Mouse (Mus musculus) kidney, adult 9 months (tissue): ENCODE data around the gene Olfr1417.
"Not testable (repeated sequence)": the region's sequence is repeated elsewhere in the genome, so short reads cannot be mapped to it uniquely, and the experiment has no call there.

Experiments used
- DNase-seq: peaks from one replicate; pipeline ENCODE4 v3.0.0; 2022

Gene Olfr1417

DNA sequence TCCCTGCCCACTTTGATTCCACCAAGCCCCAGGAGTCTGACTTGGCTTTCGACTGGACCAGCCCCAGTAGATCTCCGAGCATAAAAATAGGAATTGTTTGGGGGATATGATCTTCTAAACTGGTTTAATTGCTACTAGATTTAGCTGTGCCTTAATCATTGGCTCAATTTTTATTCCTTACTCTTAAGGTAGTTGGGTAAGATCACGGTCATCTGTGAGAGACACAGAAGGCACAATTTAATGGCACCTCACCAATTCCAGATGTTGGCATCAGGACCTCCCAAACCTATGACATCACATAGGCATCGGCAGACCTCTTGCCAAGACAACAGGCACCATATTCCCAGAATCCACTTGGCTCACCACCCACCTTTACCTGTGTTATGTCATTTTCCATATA lies at the start of gene Olfr1417:
TSS of gene Olfr1417 (minus strand) at position 101 of the 400 bp plus-strand sequence.
- DNase-seq: no peak

DNA sequence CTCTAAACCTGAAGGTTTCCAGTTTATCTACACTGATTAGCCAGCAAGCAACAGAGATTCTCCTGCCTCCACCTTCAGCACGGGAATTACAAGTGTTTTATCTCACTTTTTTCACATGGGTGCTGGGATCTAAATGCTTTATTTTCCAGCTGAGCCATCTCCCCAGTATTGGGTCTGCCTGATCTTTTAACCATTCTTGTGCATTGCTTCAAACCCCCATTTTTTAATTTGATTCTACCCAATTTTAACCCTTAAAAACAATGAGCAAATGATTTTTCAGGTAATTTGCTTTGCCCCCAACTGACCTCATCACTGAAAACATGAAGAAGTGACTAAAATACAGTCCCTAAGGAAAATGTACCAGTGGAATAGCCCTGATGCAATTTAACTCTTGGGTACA lies 47.2 kb upstream of the Olfr1417 start, which contains the start of gene Olfr1420:
TSS of gene Olfr1420 (plus strand) at position 301 of the 400 bp plus-strand sequence.
- no peak for DNase-seq

DNA sequence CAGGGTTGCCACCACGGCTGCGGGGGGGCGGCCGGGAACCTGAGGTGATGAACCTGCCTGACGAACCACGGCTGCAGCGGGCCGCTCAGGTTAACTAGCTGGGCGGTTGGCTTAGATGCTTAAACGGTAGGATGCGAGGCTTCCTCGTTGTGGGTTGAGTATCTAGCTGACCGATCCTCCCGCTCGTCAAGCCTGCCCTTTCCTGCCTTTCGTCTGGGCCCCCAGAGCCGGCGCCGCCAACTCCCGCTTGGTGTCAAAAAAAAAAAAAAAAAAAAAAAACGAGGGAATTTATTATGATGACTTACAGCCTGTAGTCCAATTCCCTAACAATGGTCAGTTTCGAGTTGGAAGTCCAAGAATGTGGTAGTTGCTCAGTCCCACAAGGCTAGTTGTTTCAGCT lies 39.4 kb upstream of the Olfr1417 start:
- DNase-seq: not testable (repeated sequence)

DNA sequence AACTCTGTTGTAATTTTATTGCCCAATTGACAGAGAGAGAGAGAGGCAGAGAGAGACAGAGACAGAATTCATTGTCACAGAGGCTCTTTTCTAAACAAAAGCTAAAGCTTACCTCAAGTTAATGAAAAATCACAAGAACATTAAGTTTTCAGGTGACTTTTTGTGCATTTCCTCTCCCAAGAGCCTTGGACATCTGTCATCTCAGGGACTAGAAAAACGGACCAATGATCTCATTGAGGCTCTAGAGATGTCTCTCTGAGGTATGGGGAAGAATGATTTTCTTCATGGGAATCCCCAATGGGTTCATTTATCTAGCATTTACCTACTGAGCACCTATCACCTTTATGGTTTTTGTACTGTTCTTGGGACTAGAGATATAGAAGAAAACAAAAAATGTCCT lies 36.0 kb upstream of the Olfr1417 start, which contains the start of gene Olfr1419:
TSS of gene Olfr1419 (minus strand) at position 101 of the 400 bp plus-strand sequence.
- no peak for DNase-seq

DNA sequence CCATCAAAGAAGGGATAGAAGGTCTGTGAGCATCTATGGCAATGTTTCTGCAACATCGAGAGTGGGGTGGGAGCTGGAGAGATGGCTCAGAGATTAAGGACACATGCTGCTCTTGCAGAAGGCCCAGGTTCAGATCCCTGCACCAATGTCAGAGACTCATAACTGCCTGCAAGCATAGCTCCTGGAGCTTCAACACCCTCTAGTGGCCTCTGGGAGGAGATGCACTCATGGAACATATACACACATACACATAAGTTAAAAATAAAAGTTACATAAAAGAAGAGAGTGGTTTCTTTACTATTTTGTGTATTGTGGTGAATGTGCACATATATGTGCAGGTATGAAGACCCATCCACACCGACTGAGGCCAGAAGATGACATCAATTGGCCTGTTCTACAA lies 28.8 kb upstream of the Olfr1417 start:
- no peak for DNase-seq

DNA sequence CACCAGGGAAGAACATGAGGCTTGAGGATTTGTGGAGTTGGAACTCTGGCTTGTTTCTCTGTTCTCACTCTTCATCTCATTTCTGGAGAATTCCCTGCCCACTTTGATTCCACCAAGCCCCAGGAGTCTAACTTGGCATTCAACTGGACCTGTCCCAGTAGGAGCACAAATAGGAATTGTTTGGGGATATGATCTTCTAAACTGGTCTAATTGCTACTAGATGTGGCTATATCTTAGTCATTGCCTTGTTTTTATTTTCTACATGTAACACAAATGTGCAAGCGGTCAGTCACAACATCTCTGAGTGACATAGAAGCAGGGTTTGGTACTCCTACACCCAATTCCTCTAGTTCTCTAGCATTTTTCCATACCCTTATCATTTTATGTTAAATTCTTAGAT lies 21.9 kb upstream of the Olfr1417 start, which contains the start of gene Olfr1418:
TSS of gene Olfr1418 (minus strand) at position 101 of the 400 bp plus-strand sequence.
- no peak for DNase-seq

DNA sequence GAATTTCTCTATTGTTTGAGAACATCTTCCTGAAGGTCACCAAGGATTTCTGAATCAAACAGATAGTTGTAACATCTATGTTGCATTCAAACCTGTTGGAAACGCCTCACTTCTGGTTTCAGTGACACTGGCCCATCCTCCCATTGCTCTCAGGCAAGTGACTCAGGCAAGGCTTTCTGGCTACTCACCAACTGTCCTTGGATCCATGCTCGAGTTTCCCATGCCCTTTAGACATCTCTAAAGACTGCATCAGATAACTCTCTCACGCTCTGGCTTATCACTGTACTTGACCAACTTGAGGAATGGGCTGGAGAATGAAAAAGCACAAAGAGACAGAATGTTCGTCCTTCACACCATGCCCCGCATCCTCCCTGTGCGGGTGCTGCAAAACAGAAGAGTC lies 17.5 kb upstream of the Olfr1417 start:
- DNase-seq: no peak

DNA sequence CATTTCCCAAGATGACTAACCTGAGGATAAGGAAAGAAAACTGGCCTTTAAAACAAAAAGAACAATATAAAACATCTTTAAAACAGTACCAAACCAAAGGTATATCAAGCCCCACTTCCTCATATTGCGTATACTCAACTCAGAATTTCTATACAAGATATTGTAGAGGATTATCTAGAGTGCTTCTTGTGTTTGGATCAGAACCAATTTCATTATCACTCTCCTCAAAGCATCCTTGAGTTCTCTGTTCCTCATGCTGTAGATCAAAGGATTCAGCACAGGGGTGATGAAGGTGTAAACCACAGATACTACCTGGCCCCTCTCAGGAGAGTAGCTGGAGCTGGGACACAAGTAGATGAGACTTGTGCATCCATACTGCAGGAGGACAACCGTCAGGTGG lies 15.8 kb upstream of the Olfr1417 start:
- no peak for DNase-seq

DNA sequence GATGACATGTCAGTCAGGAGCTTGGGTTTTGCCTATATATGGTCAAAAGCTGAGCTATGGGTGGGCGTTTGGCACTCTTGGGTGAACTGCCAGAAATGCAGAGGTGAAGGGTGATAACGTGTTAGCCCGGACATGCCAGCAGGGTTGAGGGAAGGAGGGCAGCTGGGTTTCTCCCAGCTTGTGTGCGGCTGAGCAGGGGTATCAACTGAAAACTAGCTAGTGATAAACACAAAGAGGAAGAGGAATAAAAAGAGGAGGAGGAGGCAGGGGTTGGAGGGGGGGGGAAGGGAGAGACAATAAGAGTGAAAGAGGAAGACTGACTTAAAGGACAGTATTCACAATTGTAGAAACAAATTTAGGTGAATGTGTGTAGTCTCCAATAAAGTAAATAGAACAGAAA lies 13.6 kb upstream of the Olfr1417 start:
- no peak for DNase-seq

DNA sequence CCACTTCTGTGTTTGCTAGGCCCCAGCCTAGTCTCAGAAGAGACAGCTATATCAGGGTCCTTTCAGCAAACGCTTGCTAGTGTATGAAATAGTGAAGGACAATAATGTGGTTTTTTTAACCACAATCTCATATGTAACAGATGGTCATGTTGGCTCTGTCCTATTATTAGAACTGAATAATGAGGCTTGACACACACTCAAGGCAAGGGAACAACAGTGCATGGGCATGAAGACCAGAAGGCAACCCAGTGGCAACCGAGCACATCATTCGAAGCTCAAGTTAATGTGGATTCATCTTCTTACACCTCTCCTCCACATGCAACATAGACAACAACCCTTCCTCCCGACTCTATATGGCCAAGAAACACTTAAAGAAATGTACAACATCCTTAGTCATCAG lies 7.3 kb upstream of the Olfr1417 start:
- no peak for DNase-seq

DNA sequence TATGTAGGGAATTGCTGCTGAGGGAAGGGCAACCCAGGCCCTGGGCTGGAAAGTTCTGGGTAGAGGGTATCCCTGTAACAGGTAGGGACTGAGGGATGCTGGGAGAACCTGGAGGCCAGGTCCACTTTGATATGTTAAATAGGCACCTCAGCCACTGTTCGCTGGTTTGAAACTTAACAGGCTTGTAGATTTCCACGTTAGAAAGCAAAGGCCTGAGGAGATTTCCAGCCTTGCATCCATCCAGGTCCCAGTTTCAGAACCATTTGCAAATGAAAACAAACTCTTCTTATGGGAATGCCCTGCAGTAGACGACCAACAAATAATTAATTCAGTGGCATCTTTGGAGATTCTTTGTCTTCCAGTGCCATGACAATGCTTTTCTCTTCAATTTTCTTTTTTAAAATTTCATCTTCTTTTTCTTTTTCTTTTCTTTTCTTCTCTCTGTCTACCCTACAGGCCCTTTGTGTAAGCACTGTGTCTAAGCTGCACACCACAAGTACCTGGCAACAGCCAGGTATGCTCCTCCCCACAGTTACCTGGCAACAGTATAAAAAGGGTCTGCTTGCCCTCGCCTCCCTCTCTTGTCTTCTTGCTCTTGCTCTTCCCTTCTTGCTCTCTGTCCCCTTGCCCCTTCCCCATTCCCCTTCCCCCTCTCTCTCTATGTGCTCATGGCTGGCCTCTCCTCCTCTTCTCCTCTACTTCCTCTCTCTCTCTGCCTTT lies 15.5 kb downstream of the Olfr1417 start:
- no peak for DNase-seq

DNA sequence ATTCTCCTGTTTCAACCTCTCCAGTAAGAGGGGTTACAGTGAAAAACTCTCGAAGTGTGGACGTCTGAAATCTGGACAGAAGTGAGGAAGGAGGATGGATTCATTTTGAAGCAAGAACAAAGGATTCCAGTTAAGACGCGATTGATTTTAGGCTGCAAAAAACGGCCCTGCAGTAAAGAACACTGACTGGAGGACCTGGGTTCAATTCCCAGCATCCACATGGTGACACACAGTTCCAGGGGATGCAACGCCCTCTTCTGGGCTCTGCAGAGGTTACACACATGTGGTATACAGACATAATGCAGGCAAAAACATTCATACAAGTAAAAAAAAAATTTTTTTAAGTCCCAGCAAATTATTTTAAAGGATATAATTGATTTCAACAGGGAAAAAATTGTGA lies 18.8 kb downstream of the Olfr1417 start:
- no peak for DNase-seq

DNA sequence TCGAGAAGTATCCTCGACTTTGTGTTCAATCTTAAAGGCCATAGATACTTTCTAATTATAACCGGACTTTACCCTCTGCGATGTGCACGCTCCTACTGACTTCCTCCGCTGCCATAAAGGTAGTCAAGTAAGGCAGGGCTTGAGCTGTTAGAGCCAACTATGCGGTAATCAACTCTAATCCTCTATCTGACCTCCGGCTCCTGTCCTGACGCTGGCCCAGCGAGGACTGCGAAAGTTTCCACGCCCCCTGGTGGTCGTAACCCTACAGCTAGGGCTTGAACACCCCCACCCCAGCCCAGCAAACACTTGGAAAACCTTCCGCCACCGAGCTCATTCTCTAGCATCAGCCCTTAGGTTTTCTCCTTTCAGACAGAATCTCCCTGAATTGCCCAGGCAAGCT lies 19.2 kb downstream of the Olfr1417 start:
- peak; percentile 85 for DNase-seq

DNA sequence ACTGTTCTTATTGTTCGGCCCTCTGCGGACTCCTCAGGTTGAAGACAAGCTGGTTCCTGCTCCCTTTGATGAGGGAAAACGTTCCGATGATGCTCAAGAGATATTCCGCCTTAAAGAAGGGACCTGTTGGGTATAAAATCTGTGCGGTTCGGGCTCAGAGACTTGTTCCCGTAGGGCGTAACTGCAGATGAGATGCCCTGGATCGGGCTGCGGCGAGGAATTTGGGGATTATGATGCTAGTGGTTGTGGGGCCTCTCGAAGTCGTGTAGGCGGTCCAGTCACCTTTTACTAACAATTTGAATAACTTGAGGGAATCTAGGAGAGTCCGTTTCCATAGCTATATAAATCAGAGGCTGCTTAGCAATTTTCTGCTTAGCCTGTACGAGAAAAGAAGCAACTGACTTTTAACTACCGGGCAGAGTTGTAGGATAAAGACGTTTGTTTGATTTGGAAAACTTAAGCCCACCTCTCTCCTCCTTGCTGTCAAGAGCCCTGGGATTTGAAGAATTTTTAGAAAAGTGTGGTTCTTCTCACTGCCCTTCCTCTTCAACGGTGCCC lies 19.8 kb downstream of the Olfr1417 start, which contains the start of gene Stx3:
TSS of gene Stx3 (minus strand) at position 261 of the 558 bp plus-strand sequence.
- DNase-seq: no peak

DNA sequence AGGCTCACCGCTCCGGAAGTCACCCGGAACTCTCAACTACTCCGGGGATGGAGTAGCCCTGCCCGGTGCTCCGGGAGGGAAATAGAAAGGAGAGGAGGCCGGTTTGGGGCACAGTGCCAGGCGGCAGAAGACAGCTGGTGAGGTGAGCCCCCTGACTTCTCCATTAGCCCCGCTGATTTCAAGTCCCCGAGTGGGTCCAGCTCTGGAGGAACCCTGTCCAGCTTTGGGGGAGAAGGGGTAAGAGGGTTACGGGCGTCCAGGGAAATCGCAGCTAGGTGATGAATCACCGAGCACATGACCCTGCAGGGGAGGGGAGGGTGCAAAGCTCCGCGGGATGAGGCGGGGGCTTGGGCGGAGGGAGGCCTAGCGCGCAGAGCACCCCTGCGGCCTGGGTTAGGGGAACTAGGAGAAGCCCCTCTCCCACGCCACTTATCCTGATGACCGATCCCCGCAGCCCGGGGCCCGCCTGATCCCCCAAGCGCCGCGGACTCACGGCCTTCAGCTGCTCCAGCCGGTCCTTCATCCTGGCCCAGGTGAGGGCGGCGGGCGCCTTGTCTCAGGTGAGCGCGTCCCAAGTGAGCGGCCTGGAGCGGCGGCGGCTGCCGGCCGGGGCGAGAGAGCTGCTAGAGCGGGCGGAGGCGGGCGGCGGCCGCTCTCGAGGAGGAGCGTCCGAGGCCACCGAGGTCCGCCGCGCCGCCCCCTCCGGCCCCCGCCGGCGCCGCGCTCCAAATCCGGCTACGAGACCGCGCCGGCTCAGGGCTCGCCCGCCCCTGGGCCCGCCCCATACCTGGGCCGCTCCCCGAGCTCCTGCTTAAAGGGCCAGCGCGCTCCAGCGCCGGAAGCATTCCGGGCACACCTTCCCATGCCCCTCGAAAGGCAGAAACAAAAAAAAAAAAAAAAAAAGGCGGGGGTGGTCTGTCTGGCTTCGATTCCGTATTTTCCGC lies 20.5 kb downstream of the Olfr1417 start:
- peak; percentile 77 for DNase-seq

DNA sequence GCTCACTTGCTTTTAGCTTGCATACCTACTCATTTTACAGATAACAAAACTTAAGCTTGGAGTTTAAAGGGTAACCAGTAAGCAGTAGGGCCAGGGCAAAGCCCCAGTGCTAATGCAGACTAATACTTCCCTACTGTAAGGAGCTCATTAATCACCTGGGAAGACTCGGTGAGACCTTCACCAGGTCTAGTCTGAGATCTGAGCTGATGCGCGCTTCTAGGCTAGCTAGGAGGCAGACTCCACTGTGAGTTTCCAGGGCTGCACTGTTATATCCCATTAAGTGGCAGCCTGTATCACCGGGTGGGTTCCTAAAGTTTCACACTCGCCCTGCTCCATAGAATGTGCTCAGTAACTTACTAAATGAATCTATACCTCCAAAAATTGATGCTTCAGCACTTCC lies 21.4 kb downstream of the Olfr1417 start:
- no peak for DNase-seq

DNA sequence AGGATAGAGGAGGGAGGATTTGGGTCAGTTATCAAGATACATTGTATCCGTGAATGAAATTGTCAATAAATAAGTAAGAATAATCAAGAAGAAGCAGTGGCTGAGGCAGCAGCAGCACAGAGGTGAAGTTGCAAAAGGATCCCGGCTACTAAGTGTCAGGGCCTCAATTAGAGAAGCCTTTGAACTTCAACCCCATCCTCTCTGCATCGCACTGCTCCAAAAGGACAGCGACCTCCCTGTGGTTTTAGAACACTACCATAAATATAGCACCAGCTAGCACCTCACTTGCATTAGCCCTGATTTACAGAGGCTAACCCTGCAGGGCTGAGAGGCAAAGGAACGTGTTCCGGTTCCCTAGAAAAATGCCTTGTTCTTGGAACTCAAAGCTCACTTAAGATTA lies 22.3 kb downstream of the Olfr1417 start:
- DNase-seq: peak; percentile 64

DNA sequence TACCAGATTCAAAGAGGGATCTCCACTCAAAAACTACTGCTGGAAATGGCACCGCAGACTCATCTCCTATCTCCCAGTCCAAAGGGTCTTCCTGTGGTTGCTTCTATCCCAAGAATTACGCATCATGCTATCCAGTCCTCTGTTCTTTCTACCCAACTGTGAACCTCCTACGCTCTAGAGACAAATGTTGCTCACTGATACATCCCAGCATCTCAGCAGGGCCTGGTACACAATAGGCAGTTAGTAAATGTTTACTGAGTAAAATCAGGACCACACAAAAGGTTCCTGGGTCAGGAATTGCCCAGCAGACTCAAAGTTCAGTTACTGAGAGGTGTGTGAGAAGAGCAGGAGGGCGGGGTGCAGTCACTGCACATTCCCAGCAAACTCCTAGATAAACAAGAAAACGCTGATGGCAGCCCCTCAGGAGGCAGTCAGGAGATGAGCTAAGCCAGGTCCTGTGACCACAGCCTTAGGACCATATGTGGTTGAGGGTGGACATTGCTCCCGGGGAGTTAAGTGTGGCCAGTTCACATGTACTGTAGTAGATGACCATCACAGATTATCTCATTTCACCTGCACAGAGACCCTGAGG lies 24.2 kb downstream of the Olfr1417 start:
- DNase-seq: peak; percentile 87

DNA sequence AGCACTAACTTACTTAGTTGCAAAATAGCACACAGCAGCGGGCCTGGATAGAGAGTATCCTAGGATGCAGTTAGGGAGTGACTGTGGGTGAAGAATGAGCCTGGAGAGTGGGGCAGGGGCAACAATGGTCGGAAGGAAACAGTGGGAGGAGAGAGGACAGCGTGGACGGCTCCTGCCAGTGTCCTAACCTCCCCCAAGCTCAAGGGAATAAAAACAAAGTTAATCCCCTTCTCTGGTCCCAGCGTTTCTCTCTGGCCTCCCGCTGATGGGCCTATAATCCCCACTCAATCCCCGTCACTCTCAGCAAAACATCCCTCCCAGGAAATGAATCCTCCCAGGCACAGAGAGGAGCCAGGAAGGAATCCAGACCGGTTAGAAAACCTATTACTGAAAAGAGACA lies 25.4 kb downstream of the Olfr1417 start:
- DNase-seq: no peak

DNA sequence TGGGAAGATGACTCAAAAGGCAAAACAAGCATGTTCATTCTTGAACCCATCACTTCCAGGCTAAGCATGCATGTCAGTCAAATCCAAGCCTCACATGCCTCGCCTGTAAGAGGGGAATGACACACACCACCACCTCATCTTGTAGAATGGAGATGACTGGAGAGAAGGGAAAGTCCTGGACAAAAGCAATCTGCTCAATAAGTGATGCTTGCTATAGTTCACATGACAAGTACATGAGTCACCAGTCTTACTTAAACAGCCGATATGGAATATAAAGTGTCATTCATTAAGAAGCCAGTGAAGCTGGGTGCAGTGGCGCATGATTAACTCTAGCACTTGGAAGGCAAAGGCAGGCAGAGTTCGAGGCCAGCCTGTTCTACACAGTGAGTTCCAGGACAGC lies 25.9 kb downstream of the Olfr1417 start:
- no peak for DNase-seq

DNA sequence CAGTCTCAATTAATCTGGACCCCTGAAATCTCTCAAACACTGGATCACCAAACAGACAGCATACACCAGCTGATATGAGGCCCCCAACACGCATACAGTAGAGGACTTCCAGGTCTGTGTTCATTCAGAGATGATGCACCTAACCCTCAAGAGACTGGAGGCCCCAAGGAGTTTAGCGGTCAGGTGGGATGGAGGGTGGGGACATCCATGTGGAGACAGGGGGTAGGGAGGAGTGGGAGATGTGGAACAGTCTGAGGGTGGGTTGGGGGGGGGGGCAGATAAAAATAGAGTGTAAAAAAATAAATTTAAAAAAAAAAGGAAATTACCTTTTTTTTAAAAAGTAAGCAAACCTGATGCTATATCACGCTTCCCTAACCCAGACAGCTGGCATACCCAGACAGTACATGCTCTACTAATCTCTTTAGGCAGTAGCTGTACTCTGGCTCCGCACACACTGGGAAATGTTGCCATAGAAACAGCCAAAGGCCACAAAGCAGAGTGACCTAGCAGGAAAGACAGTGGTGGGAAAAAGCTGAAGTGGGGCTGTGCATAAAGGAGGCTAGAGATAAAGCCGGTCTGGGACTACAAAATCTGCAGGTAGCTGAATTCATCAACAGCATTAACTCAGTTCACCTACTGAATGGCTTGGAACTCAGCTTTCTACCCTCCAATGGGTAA lies 27.2 kb downstream of the Olfr1417 start:
- DNase-seq: peak; percentile 70

DNA sequence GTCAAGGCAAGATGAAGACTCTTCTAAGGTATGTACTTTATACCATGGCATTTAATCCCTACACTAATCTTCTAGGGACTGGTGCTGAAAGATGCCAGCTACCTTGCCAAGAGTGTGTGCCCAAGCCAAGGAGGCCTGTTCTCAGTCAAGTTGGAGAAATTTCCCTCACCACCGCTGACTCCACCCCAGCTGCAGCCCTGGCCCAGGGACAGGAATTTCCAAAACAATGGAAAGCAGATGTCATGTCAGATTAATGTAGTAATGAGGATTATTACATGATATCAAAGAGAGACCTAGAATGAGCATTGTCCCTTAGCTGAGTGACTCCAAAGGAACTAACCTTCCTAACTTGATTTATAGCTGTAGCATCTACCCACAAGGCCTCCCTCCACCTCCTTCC lies 28.2 kb downstream of the Olfr1417 start:
- peak; percentile 37 for DNase-seq
